Mouse (Mus musculus): ENCODE results near the gene Nfe2l2. TPM values are rescaled to one million over a fixed set of nuclear protein-coding genes. Genes with fewer than 3 reads are reported as not detected.

Gene Nfe2l2
- polyA plus RNA-seq, 1 experiment from 2014 or later = 40.7 TPM

- H3K9me3 ChIP-seq = no peaks in the 10 kb centered on the region
- 16% methylated on average over 19 of the region's 19 CpGs for WGBS
- no peaks in the 10 kb centered on the region for H3K36me3 ChIP-seq
- no peak for ATAC-seq (ENCODE audit: insufficient number of reproducible peaks, low FRiP score, low TSS enrichment, low read depth)
- H3K27ac ChIP-seq = peak overlapping the region; percentile 96
- H3K4me1 ChIP-seq = peaks cover 22% of the 10 kb centered on the region
- H3K27me3 ChIP-seq = no peaks in the 10 kb centered on the region
- H3K4me2 ChIP-seq = peak overlapping the region; percentile 84
- peak overlapping the region; percentile 78 for H3K4me3 ChIP-seq
- peak overlapping the region; percentile 78; the same call in 1 of the 2 replicates for H3K9ac ChIP-seq
Measured at GRCm38 (mm10) chr2:75705162-75705752, 816 bp upstream of the Nfe2l2 start.

- Histone ChIP-seq H3K4me3 (peak overlapping the region; percentile 78), H3K36me3 (no peaks in the 10 kb centered on the region), H3K27me3 (no peaks in the 10 kb centered on the region), H3K9me3 (no peaks in the 10 kb centered on the region), H3K4me2 (peak overlapping the region; percentile 84), H3K9ac (peak overlapping the region; percentile 78), H3K4me1 (peaks cover 28% of the 10 kb centered on the region), H3K27ac (peak overlapping the region; percentile 96)
- WGBS = under 1% methylated on average over 62 of the region's 62 CpGs
- ATAC-seq (ENCODE audit: insufficient number of reproducible peaks, low FRiP score, low TSS enrichment, low read depth) = peak; percentile 56
Measured at GRCm38 (mm10) chr2:75703375-75704181, 863 bp downstream of the Nfe2l2 start.

- no peak overlapping the region for H3K9ac ChIP-seq
- ATAC-seq (ENCODE audit: insufficient number of reproducible peaks, low FRiP score, low TSS enrichment, low read depth) = no peak
- peak overlapping the region; percentile 84 for H3K4me2 ChIP-seq
- peak overlapping the region; percentile 78 for H3K4me3 ChIP-seq
- 15% methylated on average over 5 of the region's 5 CpGs for WGBS
- no peaks in the 10 kb centered on the region for H3K27me3 ChIP-seq
- H3K9me3 ChIP-seq = no peaks in the 10 kb centered on the region
- peaks cover 32% of the 10 kb centered on the region for H3K4me1 ChIP-seq
- H3K36me3 ChIP-seq = no peaks in the 10 kb centered on the region
- H3K27ac ChIP-seq = peak overlapping the region; percentile 96
Measured at GRCm38 (mm10) chr2:75702588-75702976, 1.9 kb downstream of the Nfe2l2 start.

- no peak overlapping the region for H3K9ac ChIP-seq
- ATAC-seq (ENCODE audit: insufficient number of reproducible peaks, low FRiP score, low TSS enrichment, low read depth) = no peak
- peak overlapping the region; percentile 96; the same call in 1 of the 2 replicates for H3K27ac ChIP-seq
- H3K9me3 ChIP-seq = no peaks in the 10 kb centered on the region
- no peaks in the 10 kb centered on the region for H3K36me3 ChIP-seq
- peak overlapping the region; percentile 78 for H3K4me3 ChIP-seq
- H3K4me1 ChIP-seq = peaks cover 32% of the 10 kb centered on the region
- peak overlapping the region; percentile 84 for H3K4me2 ChIP-seq
- H3K27me3 ChIP-seq = no peaks in the 10 kb centered on the region
- WGBS = 70% methylated on average over 9 of the region's 9 CpGs
Measured at GRCm38 (mm10) chr2:75701822-75702587, 2.4 kb downstream of the Nfe2l2 start.

- Histone ChIP-seq H3K9ac (no peak overlapping the region), H3K4me2 (no peak overlapping the region), H3K27ac (no peak overlapping the region), H3K9me3 (no peaks in the 10 kb centered on the region), H3K36me3 (no peaks in the 10 kb centered on the region), H3K27me3 (no peaks in the 10 kb centered on the region), H3K4me3 (no peak overlapping the region), H3K4me1 (peaks cover 36% of the 10 kb centered on the region)
- WGBS = 52% methylated on average over 3 of the region's 3 CpGs
- no peak for ATAC-seq (ENCODE audit: insufficient number of reproducible peaks, low FRiP score, low TSS enrichment, low read depth)
Measured at GRCm38 (mm10) chr2:75701207-75701606, 3.2 kb downstream of the Nfe2l2 start.

GRCm38 (mm10) chr2:75700543-75700942, 3.9 kb downstream of the Nfe2l2 start:
- H3K4me2 ChIP-seq = no peak overlapping the region
- no peaks in the 10 kb centered on the region for H3K9me3 ChIP-seq
- no peaks in the 10 kb centered on the region for H3K27me3 ChIP-seq
- no peak overlapping the region for H3K9ac ChIP-seq
- no peak for ATAC-seq (ENCODE audit: insufficient number of reproducible peaks, low FRiP score, low TSS enrichment, low read depth)
- no peak overlapping the region for H3K4me3 ChIP-seq
- H3K36me3 ChIP-seq = no peaks in the 10 kb centered on the region; the same call in 1 of the 2 replicates
- H3K4me1 ChIP-seq = peaks cover 42% of the 10 kb centered on the region
- H3K27ac ChIP-seq = no peak overlapping the region
- WGBS = 85% methylated on average over 3 of the region's 3 CpGs

- Histone ChIP-seq H3K27ac (no peak overlapping the region), H3K36me3 (no peaks in the 10 kb centered on the region; the same call in 1 of the 2 replicates), H3K4me3 (no peak overlapping the region), H3K4me1 (peaks cover 29% of the 10 kb centered on the region), H3K9ac (no peak overlapping the region), H3K9me3 (no peaks in the 10 kb centered on the region), H3K4me2 (no peak overlapping the region), H3K27me3 (no peaks in the 10 kb centered on the region)
- no peak for ATAC-seq (ENCODE audit: insufficient number of reproducible peaks, low FRiP score, low TSS enrichment, low read depth)
- WGBS = 52% methylated on average over 3 of the region's 3 CpGs
Measured at GRCm38 (mm10) chr2:75698874-75699273, 5.6 kb downstream of the Nfe2l2 start.

GRCm38 (mm10) chr2:75698007-75698406, 6.4 kb downstream of the Nfe2l2 start:
- Histone ChIP-seq H3K4me2 (no peak overlapping the region), H3K27ac (no peak overlapping the region), H3K36me3 (no peaks in the 10 kb centered on the region; the same call in 1 of the 2 replicates), H3K9me3 (no peaks in the 10 kb centered on the region), H3K27me3 (no peaks in the 10 kb centered on the region), H3K4me3 (no peak overlapping the region), H3K9ac (no peak overlapping the region), H3K4me1 (peaks cover 26% of the 10 kb centered on the region)
- ATAC-seq (ENCODE audit: insufficient number of reproducible peaks, low FRiP score, low TSS enrichment, low read depth) = no peak
- 37% methylated on average over 4 of the region's 4 CpGs for WGBS

GRCm38 (mm10) chr2:75697222-75697621, 7.2 kb downstream of the Nfe2l2 start:
- ATAC-seq (ENCODE audit: insufficient number of reproducible peaks, low FRiP score, low TSS enrichment, low read depth) = no peak
- WGBS = 85% methylated on average over 3 of the region's 3 CpGs
- H3K4me3 ChIP-seq = no peak overlapping the region
- no peak overlapping the region for H3K4me2 ChIP-seq
- no peak overlapping the region for H3K9ac ChIP-seq
- no peaks in the 10 kb centered on the region for H3K27me3 ChIP-seq
- H3K4me1 ChIP-seq = peaks cover 25% of the 10 kb centered on the region
- no peak overlapping the region for H3K27ac ChIP-seq
- H3K9me3 ChIP-seq = no peaks in the 10 kb centered on the region
- no peaks in the 10 kb centered on the region; the same call in 1 of the 2 replicates for H3K36me3 ChIP-seq

- Histone ChIP-seq H3K4me3 (no peak overlapping the region), H3K36me3 (no peaks in the 10 kb centered on the region; the same call in 1 of the 2 replicates), H3K4me1 (peaks cover 24% of the 10 kb centered on the region), H3K9me3 (no peaks in the 10 kb centered on the region), H3K27me3 (no peaks in the 10 kb centered on the region), H3K4me2 (no peak overlapping the region), H3K27ac (no peak overlapping the region), H3K9ac (no peak overlapping the region)
- WGBS = 49% methylated on average over 5 of the region's 5 CpGs
- no peak for ATAC-seq (ENCODE audit: insufficient number of reproducible peaks, low FRiP score, low TSS enrichment, low read depth)
Measured at GRCm38 (mm10) chr2:75696371-75696770, 8.1 kb downstream of the Nfe2l2 start.

- Histone ChIP-seq H3K4me3 (no peak overlapping the region), H3K36me3 (no peaks in the 10 kb centered on the region; the same call in 1 of the 2 replicates), H3K4me2 (no peak overlapping the region), H3K9me3 (no peaks in the 10 kb centered on the region), H3K9ac (no peak overlapping the region), H3K27me3 (no peaks in the 10 kb centered on the region), H3K4me1 (peaks cover 20% of the 10 kb centered on the region), H3K27ac (no peak overlapping the region)
- no peak for ATAC-seq (ENCODE audit: insufficient number of reproducible peaks, low FRiP score, low TSS enrichment, low read depth)
- 43% methylated on average over 9 of the region's 9 CpGs for WGBS
Measured at GRCm38 (mm10) chr2:75695676-75696350, 8.6 kb downstream of the Nfe2l2 start.

Data from limb, embryonic 15.5 days (tissue).